40 mouse cellular contexts compared by ENCODE assay signal in genomic region chr17:74018281-74018680, GRCm38 (mm10). TPM values are rescaled to one million over a fixed set of nuclear protein-coding genes. Genes with fewer than 3 reads are reported as not detected.
DNase-seq lines count a peak whose midpoint lies in the region; ATAC-seq lines count a peak whose summit lies in the region.
"Had no signal": no experiment of that assay in that cellular context is flagged by ENCODE, and none has a peak within 500 bp of the region (broad histone marks: within the 10 kb centered on the region; RNA-seq: fewer than 3 reads in every experiment).

No protein-coding gene starts in this region.

- no peak overlapping the region for H3K27ac ChIP-seq in midbrain, embryonic 16.5 days (ENCODE audit: low read length)
- H3K27ac ChIP-seq: kidney, embryonic 15.5 days; layer of hippocampus, adult 2 months; limb, embryonic 13.5 days; liver, embryonic 12.5 days; stomach, embryonic 15.5 days had no signal

- H3K9me3 ChIP-seq in midbrain, embryonic 16.5 days (replicated peaks; ENCODE audit: control insufficient read depth, low read length, poor library complexity, severe bottlenecking): no peaks in the 10 kb centered on the region
- H3K9me3 ChIP-seq: kidney, embryonic 15.5 days; limb, embryonic 13.5 days; liver, embryonic 12.5 days; stomach, embryonic 15.5 days had no signal

- no peak overlapping the region for H3K4me2 ChIP-seq in midbrain, embryonic 16.5 days (ENCODE audit: low read length)
- H3K4me2 ChIP-seq: kidney, embryonic 15.5 days; limb, embryonic 13.5 days; liver, embryonic 12.5 days; midbrain, embryonic 11.5 days; stomach, embryonic 15.5 days had no signal

- no peaks in the 10 kb centered on the region for H3K4me1 ChIP-seq in midbrain, embryonic 16.5 days (ENCODE audit: control insufficient read depth, insufficient read depth, low read length)
- H3K4me1 ChIP-seq: limb, embryonic 13.5 days; liver, embryonic 12.5 days; stomach, embryonic 15.5 days had no signal

- H3K27me3 ChIP-seq in midbrain, embryonic 16.5 days (ENCODE audit: control insufficient read depth, insufficient read depth, low read depth, low read length): no peaks in the 10 kb centered on the region
- H3K27me3 ChIP-seq: CH12.LX; kidney, embryonic 15.5 days; limb, embryonic 13.5 days; liver, embryonic 12.5 days; Patski; stomach, embryonic 15.5 days had no signal

- no peak overlapping the region for H3K9ac ChIP-seq in midbrain, embryonic 16.5 days (ENCODE audit: low read depth, low read length)
- H3K9ac ChIP-seq: forebrain, postnatal 0 days; kidney, embryonic 15.5 days; limb, embryonic 13.5 days; liver, embryonic 12.5 days; liver, postnatal 0 days; stomach, embryonic 15.5 days had no signal

- WGBS in midbrain, embryonic 16.5 days: 89% methylated on average over 4 of the region's 4 CpGs

- ATAC-seq in granulocyte monocyte progenitor cell, adult 5-6 weeks (replicated peaks; ENCODE audit: poor library complexity, severe bottlenecking): peak; percentile 26; the same call in 1 of the 2 replicates
- ATAC-seq in midbrain, embryonic 16.5 days: no peak
- ATAC-seq: forebrain, postnatal 0 days; hindbrain, embryonic 16.5 days; liver, embryonic 12.5 days; liver, postnatal 0 days; Patski had no signal

- H3K36me3 ChIP-seq in midbrain, embryonic 16.5 days (ENCODE audit: control insufficient read depth, insufficient read depth, low read length): no peaks in the 10 kb centered on the region
- H3K36me3 ChIP-seq: kidney, embryonic 15.5 days; limb, embryonic 13.5 days; liver, embryonic 12.5 days; stomach, embryonic 15.5 days had no signal

- no peak overlapping the region for H3K4me3 ChIP-seq in midbrain, embryonic 16.5 days (ENCODE audit: low read depth, low read length)
- H3K4me3 ChIP-seq: erythroblast, embryonic 14.5 days; kidney, embryonic 15.5 days; layer of hippocampus, adult 2 months; limb, embryonic 13.5 days; liver, embryonic 12.5 days; stomach, embryonic 15.5 days had no signal

- peak; percentile 62 for DNase-seq in adrenal gland, adult 8-10 months
- DNase-seq in adrenal gland, postnatal 4 days (ENCODE audit: low spot score in 2 of 2): no peak
- DNase-seq in adrenal gland, postnatal 10 days: peak; percentile 13
- DNase-seq in heart, postnatal 4 days: no peak
- no peak for DNase-seq in embryo, embryonic 11 days
- no peak for DNase-seq in thymus, postnatal 36 days
- DNase-seq: B cell, adult 2 months; cerebellum, adult 11-12 months; cerebellum, adult 9-11 months; forebrain, postnatal 0 days; heart, postnatal 14 days; kidney, adult 18-20 months; kidney, postnatal 36 days; liver, postnatal 0 days; retina, postnatal 1 day; right cerebral cortex, postnatal 14 days had no signal

RNA-seq across cellular contexts. Expression of gene Srd5a2, which starts 29.4 kb away (rescaled TPM):
- total RNA-seq in adrenal gland, adult 8-10 months (2022): 1,000 to 10,000 TPM in 2 of 4 experiments, 100 to 1,000 TPM in 2; 113 to 4,046 (median 2,061) TPM
- total RNA-seq in adrenal gland, postnatal 4 days (2021): 10 to 100 TPM; 39.2 to 40.9 TPM
- 10 to 100 TPM; 23.5 to 35.6 TPM for total RNA-seq in adrenal gland, postnatal 10 days (2021)
- total RNA-seq in granulocyte monocyte progenitor cell, adult 5-6 weeks (2014; fragmentation: Nextera tagmentation): not detected in 2 replicates
- total RNA-seq in granulocyte monocyte progenitor cell, adult 5-6 weeks (2017): not detected in 2 replicates
- polyA plus RNA-seq in midbrain, embryonic 16.5 days (2015; fragmentation: Nextera tagmentation; extraction: Ambion mirVana): 0.12 TPM in 1 of 2 replicates, not detected in the other
- not detected for total RNA-seq in heart, postnatal 4 days (2021)
- total RNA-seq: CH12.LX; common myeloid progenitor, adult 5-6 weeks; gastrocnemius, postnatal 4 days; heart, postnatal 14 days; layer of hippocampus, adult 2 months; layer of hippocampus, postnatal 25 days; megakaryocyte progenitor cell, adult 5-6 weeks; midbrain, postnatal 0 days had no signal
- polyA plus RNA-seq: embryonic facial prominence, embryonic 14.5 days; erythroblast, embryonic 14.5 days; forebrain, embryonic 11.5 days; forebrain, postnatal 0 days; heart, embryonic 14.5 days; hindbrain, embryonic 11.5 days; intestine, embryonic 14.5 days; kidney, embryonic 15.5 days; liver, embryonic 12.5 days; liver, postnatal 0 days; lung, embryonic 16.5 days; midbrain, embryonic 11.5 days; midbrain, postnatal 0 days; Patski; small intestine, adult 2 months; stomach, embryonic 15.5 days had no signal

Comparison
In these comparisons a context has a peak if more than half of its experiments do, and no peak if none do; other contexts are left out.
1. DNase-seq: peak in adrenal gland, adult 8-10 months (single experiment) and adrenal gland, postnatal 10 days (single experiment); none in adrenal gland, postnatal 4 days (0 of 2), heart, postnatal 4 days (single experiment), embryo, embryonic 11 days (single experiment) and thymus, postnatal 36 days (0 of 2).
2. RNA of gene Srd5a2, which starts 29.4 kb away (total RNA-seq): 113 to 4,046 TPM in adrenal gland, adult 8-10 months, 39.2 to 40.9 TPM in adrenal gland, postnatal 4 days and 23.5 to 35.6 TPM in adrenal gland, postnatal 10 days; not detected in granulocyte monocyte progenitor cell, adult 5-6 weeks and not detected in heart, postnatal 4 days; every median in the first group is over 10 times any median in the second.